Mouse (Mus musculus): ENCODE data around the gene Mettl17.
"Not testable (repeated sequence)": the region's sequence is repeated elsewhere in the genome, so short reads cannot be mapped to it uniquely, and the experiment has no call there.

Gene Mettl17

GRCm38 (mm10) chr14:51896539-51897170 lies 12.0 kb downstream of the Mettl17 start:
- no peak for DNase-seq (ENCODE audit: low read depth, low spot score)

GRCm38 (mm10) chr14:51899351-51899750 lies 14.7 kb downstream of the Mettl17 start:
- DNase-seq (ENCODE audit: low read depth, low spot score), result no peak

GRCm38 (mm10) chr14:51902806-51903710 lies 18.4 kb downstream of the Mettl17 start:
- no peak for DNase-seq (ENCODE audit: low read depth, low spot score)

GRCm38 (mm10) chr14:51903782-51904181 lies 19.1 kb downstream of the Mettl17 start:
- no peak for DNase-seq (ENCODE audit: low read depth, low spot score)

GRCm38 (mm10) chr14:51904706-51905105 lies 20.1 kb downstream of the Mettl17 start:
- DNase-seq (ENCODE audit: low read depth, low spot score), result no peak

GRCm38 (mm10) chr14:51906102-51906501 lies 21.5 kb downstream of the Mettl17 start:
- DNase-seq (ENCODE audit: low read depth, low spot score), result no peak

GRCm38 (mm10) chr14:51911301-51911700 lies 26.7 kb downstream of the Mettl17 start:
- no peak for DNase-seq (ENCODE audit: low read depth, low spot score)

- DNase-seq (ENCODE audit: low read depth, low spot score), result no peak
These were observed 27.9 kb downstream of the Mettl17 start for GRCm38 (mm10) chr14:51912391-51913061.

- no peak for DNase-seq (ENCODE audit: low read depth, low spot score)
These were observed 28.7 kb downstream of the Mettl17 start for GRCm38 (mm10) chr14:51913062-51913959.

GRCm38 (mm10) chr14:51913960-51914762 lies 29.5 kb downstream of the Mettl17 start, which contains the start of gene Ndrg2:
TSS of gene Ndrg2 (minus strand) at chr14:51914158.
- no peak for DNase-seq (ENCODE audit: low read depth, low spot score)

GRCm38 (mm10) chr14:51915030-51915429 lies 30.4 kb downstream of the Mettl17 start:
- no peak for DNase-seq (ENCODE audit: low read depth, low spot score)

GRCm38 (mm10) chr14:51916539-51916938 lies 31.9 kb downstream of the Mettl17 start:
- DNase-seq (ENCODE audit: low read depth, low spot score), result no peak

GRCm38 (mm10) chr14:51918125-51918524 lies 33.5 kb downstream of the Mettl17 start, which contains the start of gene Tppp2:
TSS of gene Tppp2 (plus strand) at chr14:51918425.
- no peak for DNase-seq (ENCODE audit: low read depth, low spot score)

- DNase-seq (ENCODE audit: low read depth, low spot score), result no peak
These were observed 34.3 kb downstream of the Mettl17 start for GRCm38 (mm10) chr14:51918966-51919365.

GRCm38 (mm10) chr14:51921759-51922570 lies 37.3 kb downstream of the Mettl17 start:
- DNase-seq (ENCODE audit: low read depth, low spot score), result no peak

GRCm38 (mm10) chr14:51922571-51922865 lies 37.9 kb downstream of the Mettl17 start, which contains the start of gene Rnase13:
TSS of gene Rnase13 (minus strand) at chr14:51922773.
- no peak for DNase-seq (ENCODE audit: low read depth, low spot score)

GRCm38 (mm10) chr14:51922910-51923309 lies 38.3 kb downstream of the Mettl17 start:
- no peak for DNase-seq (ENCODE audit: low read depth, low spot score)

GRCm38 (mm10) chr14:51923492-51923891 lies 38.9 kb downstream of the Mettl17 start:
- no peak for DNase-seq (ENCODE audit: low read depth, low spot score)

- DNase-seq (ENCODE audit: low read depth, low spot score), result not testable (repeated sequence)
These were observed 42.3 kb downstream of the Mettl17 start for GRCm38 (mm10) chr14:51926930-51927329.
